Mouse (Mus musculus) layer of hippocampus, adult 2 months (tissue): ENCODE results near the gene Surf6. TPM values are rescaled to one million over a fixed set of nuclear protein-coding genes. Genes with fewer than 3 reads are reported as not detected.

Source experiments
- DNase-seq, 2 experiments: peaks; one replicate each; pipeline ENCODE4 v3.0.0; 2022; ENCODE audit warnings: low spot score in 2 of 2
- H3K27ac ChIP-seq: fragments of 200-600 bp; 2 replicates; pipeline ENCODE4 v1.8.1; 2022
- H3K4me3 ChIP-seq: fragments of 200-600 bp; 2 replicates; pipeline ENCODE4 v1.8.1; 2022; ENCODE audit warnings: mild to moderate bottlenecking
- CTCF ChIP-seq: fragments of 200-600 bp; conservative IDR thresholded peaks from 2 replicates; pipeline ENCODE4 v1.8.1; 2022; ENCODE audit warnings: antibody characterized with exemption, mild to moderate bottlenecking, moderate library complexity
- total RNA-seq, 2 experiments: library from RNA; stranded (reverse); gene quantifications; 2 replicates each; pipeline ENCODE4 v1.2.3; 2021

Gene Surf6
- total RNA-seq, 2 experiments from 2014 or later = 24.3 to 27.6 TPM

- TF ChIP-seq CTCF = no peak
- DNase-seq = no peak
- H3K27ac ChIP-seq = no peak overlapping the region
- H3K4me3 ChIP-seq = no peak overlapping the region
These were observed 25.2 kb upstream of the Surf6 start for GRCm38 (mm10) chr2:26927745-26928476.

- DNase-seq = no peak
- no peak overlapping the region for H3K4me3 ChIP-seq
- no peak for TF ChIP-seq CTCF
- H3K27ac ChIP-seq = no peak overlapping the region
These were observed 19.1 kb upstream of the Surf6 start for GRCm38 (mm10) chr2:26921784-26922183.

- DNase-seq = no peak
- H3K27ac ChIP-seq = no peak overlapping the region
- no peak for TF ChIP-seq CTCF
- H3K4me3 ChIP-seq = no peak overlapping the region
These were observed 17.6 kb upstream of the Surf6 start for GRCm38 (mm10) chr2:26920190-26920855.

GRCm38 (mm10) chr2:26919684-26920083 is 17.0 kb upstream of the Surf6 start:
- H3K27ac ChIP-seq = no peak overlapping the region
- TF ChIP-seq CTCF = no peak
- no peak overlapping the region for H3K4me3 ChIP-seq
- DNase-seq = no peak

DNA sequence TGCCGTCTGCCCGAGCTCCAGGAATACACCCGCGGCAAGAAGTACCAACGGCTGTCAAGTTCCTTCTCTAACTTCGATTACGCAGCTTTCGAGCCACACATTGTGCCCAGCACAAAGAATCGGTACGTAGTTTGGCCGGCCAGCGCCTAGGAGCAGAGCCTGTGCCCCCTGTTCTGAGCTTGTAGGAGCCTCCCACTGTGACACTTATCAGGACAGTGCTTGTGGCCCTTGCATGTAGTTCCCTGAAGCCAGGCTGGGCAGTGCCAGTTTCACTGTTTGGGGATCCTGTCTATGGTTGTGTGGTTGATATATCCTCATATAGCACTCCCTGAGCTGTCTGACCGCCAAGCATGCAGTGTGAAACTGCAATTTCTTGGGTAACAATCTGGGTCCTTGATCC is 14.1 kb upstream of the Surf6 start:
- peak overlapping the region; percentile 94 for H3K27ac ChIP-seq
- no peak for DNase-seq
- no peak for TF ChIP-seq CTCF
- H3K4me3 ChIP-seq = peak overlapping the region; percentile 95

- DNase-seq = peak; percentile 85 to 86
- Histone ChIP-seq H3K27ac (peak within 1 kb of the TSS; percentile 94), H3K4me3 (peak within 1 kb of the TSS; percentile 95)
- TF ChIP-seq CTCF = no peak
These were observed 13.4 kb upstream of the Surf6 start, which contains the start of the genes Surf2 and Surf1 for GRCm38 (mm10) chr2:26915927-26916728. Surf2 (plus strand) TSS chr2:26916367. Surf1 (minus strand) TSS chr2:26916530.

DNA sequence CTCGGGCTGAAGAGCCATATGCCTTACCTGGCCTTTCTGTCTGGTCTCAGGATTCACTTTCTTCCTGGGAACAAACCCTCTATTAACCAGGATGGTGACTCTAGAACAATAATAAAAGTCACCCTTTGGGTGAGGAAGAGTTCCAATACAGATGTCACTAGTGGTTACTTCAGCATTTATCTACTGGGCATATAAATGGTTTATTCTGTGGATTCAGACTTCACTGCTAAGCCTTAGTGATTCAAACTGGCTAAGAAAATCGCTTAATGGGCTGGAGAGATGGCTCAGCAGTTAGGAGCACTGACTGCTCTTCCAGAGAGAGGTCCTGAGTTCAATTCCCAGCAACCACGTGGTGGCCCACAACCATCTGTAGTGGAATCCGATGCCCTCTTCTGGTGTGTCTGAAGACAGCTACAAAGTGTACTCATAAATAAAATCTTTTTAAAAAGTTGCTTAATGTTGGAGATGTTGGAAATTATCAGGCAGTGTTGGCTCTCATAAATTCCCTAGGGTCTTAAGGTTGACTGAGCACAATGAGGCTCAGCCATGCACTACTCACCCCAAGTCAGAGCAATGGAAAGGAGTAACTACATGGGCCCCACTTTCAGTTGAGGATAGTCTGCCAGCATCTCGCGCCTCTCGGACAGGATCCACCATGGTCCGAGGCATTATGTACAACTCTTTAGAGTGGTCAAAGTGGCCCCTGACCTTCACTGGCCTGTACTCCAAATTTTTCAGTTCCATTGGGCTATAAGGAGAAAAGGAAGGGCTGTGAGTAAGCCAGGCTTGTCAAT is 11.7 kb upstream of the Surf6 start:
- peak; percentile 34 for TF ChIP-seq CTCF
- DNase-seq = no peak

GRCm38 (mm10) chr2:26913416-26914147 is 10.9 kb upstream of the Surf6 start:
- H3K4me3 ChIP-seq = no peak overlapping the region
- no peak for DNase-seq
- TF ChIP-seq CTCF = no peak
- no peak overlapping the region for H3K27ac ChIP-seq

More for the DNA sequence above, 11.7 kb upstream of the Surf6 start:
- no peak overlapping the region for H3K4me3 ChIP-seq
- H3K27ac ChIP-seq = no peak overlapping the region

DNA sequence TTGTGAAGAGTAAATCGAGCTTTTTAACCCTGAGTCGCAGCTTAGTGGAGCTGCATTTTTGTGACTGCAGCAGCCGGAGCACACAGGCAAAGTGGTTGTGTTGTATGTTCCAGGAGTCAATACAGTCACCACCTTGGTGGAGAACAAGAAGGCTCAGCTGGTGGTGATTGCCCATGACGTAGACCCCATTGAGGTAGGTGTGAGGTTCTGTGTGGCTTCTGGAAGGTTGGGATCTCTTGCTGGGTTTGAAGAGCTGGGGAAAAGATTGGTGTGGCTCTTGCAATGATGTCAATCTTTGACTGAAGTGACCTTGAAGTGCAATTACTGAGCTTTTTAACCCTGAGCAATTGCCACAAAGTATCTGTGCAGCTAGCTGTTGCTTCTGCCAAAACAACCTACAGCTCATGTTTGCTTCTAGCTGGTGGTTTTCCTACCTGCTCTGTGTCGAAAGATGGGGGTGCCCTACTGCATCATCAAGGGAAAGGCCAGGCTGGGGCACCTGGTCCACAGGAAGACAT is 9.6 kb upstream of the Surf6 start:
- peak overlapping the region; percentile 91 for H3K4me3 ChIP-seq
- TF ChIP-seq CTCF = no peak
- 0 out of 2 replicates have a peak overlapping the region, but pooled peaks have one; percentile 14 for H3K27ac ChIP-seq
- no peak for DNase-seq

GRCm38 (mm10) chr2:26910994-26911765 is 8.5 kb upstream of the Surf6 start:
- peak; percentile 48 to 55 for DNase-seq
- TF ChIP-seq CTCF = no peak
- Histone ChIP-seq H3K27ac (peak overlapping the region; percentile 95), H3K4me3 (peak overlapping the region; percentile 91)
